Mouse (Mus musculus): ENCODE data around the gene Sept8.

Gene Sept8

DNA sequence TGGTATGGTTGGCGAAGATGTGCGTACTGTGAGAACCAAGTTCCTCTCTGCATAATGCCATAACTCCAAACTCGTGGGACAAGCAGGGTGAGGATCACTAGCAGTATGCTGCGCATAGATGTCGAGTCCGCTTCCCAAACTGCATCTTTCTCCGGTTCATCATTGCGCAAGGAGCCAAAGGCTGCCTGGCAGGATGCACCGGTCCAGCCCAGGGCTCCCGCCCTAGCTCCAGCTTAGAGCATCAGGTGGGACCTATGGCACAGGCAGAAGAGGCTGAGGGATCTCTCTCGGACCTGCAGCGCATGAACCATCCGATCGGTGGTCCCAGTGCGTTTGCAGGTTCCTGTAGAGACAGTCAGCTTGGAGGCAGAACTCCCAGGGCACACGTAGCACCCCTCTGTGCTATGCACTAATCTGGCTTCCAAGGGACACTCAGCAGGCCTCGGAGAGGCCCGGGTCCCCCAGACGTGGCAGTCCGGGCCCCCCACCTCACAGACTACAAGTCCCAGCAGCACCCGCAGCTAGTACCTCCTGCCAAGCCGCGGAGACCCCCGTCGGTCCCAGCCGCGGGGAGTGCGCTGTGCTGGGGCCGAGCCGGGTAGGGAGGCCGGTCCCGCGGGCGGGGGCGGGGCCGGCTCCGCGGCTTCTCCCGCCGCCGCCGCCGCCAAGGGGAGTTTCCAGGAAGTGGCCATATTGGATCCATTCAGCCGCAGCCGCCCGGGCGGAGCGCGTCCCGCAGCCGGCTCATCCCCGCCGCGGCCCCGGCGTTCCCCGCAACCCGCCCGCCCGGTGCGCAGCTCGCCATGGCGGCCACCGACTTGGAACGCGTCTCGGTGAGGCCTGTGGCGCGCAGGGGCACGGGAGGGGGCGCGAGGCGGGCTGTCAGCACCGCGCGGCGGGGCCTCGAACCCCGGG is at the start of gene Sept8:
Gene Sept8 (plus strand): TSS at position 51 of the 915 bp plus-strand sequence.
- peak; percentile 68 to 80 for DNase-seq

DNA sequence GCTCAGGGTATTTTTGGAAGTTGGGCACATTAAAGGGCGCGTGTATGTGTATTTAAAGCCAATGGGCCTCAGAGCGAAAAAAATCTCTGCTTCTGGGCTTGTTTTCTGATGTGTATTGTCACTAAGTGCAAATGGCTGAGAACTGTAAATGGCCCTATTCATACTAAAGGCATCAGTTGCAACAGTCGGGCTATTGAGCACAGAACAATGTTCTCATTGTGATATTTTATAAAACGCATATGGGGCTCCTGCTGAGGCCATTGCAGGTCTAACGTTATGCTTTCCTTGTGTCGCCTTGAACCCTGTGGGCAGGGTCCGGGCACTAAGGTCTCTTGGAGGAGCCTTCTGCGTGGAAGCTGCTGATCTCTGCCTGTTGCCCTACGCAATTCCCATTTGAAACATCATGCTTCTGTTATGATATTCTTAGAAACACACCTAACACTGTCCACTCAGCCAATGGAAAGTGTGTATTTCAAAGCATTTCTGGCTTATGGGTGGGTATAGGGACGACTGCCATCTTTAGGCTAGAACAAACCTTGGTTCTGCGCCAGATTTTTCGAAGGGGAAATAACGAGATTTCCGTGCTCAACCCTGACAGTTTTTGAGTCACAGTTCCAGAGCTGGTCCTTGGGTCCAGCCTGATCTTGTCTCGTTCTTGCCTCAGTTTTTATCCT is 49.6 kb upstream of the Sept8 start:
- DNase-seq: no peak

DNA sequence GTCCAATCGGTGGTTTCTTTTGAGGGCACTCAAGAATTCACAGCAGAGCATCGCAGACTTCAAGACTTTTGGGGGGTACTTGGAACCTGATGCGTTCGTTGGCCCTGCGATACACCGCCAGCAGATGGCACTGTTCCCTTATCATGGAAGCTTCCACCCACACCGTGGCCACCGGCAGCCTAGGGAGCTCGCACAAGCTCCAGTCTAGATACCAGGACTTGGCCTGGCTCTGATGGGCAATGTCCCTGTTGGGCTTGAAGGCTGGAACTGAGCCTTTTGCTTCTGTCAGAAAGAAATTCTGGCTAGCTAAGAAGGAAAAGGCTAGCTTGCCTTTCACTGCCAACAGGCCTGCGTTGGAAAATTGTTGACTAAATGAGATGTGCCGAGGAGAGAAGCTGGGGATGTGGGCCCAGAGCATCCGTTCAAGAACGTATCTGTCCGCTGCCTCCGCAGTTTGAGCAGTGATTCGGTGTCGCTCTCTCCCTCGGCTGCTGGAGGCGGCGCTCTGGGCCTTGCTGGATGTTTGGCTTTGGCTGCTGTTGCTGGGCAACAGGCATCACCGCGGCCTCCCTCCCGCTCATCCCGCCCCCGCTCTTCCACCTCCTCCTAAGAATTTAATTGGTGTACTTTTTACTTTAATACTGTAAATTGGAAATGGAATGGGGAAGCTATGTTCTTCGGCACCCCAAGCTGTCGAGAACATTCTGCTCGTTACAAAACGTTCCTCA is 48.9 kb upstream of the Sept8 start, which contains the start of gene Gm9837:
Gene Gm9837 (minus strand): TSS at position 512 of the 728 bp plus-strand sequence.
- DNase-seq: peak; percentile 95

DNA sequence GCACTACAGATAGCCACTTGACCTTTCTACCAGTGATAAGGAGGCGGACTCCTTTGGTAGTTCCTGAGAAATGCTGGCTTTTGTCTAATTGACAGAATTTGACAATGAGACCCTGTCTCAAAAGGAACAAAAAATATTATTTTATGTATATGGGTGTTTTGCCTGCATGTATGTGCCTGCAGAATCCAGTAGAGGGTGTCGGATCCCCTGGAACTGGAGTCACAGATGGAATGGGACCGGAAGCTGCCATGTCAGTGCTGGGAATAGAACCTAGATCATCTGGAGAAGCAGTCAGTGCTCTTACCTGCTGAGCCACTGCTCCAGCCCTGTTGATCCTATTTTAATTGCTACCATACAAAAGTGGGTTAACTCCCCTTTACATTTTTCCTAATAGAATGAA is 46.3 kb upstream of the Sept8 start:
- no peak for DNase-seq

DNA sequence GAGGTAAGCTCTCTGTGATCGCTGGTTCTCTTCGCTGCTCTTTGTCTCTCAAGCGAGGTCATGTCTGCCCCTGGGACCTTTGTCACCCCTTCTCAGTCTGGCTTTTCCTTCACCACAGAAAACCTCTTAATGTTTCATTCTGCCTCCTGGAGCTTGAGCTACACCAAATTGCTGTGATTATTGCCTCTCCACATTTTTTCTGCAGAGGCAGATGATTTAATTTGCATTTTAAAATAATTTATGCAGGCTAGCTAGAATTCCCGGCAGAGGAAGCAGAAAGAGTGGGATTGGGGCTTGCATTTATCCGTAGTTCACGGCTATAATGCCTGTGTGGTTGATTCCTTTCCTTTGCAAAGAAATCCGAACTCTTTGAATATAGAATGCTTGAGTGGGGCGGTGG is 43.4 kb upstream of the Sept8 start:
- DNase-seq: no peak

DNA sequence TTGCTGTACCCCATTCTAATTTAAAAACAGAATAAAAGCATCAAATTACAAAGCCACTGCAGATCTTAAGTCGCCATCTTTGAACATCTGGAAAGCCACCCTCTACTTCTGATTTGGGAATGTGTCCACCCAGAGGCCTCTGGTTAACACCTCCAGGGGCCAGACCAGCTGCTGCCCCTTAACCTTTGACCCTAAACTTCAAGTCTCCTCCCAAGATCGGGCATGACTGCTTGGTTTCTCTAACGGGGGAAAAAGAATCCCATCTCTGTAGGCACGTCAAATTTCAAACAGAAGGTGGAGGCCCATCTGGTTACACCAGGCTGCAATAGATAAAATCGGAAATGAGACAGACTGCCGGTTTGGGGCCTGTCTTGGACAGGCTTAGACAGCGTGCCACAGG is 41.2 kb upstream of the Sept8 start:
- no peak for DNase-seq

DNA sequence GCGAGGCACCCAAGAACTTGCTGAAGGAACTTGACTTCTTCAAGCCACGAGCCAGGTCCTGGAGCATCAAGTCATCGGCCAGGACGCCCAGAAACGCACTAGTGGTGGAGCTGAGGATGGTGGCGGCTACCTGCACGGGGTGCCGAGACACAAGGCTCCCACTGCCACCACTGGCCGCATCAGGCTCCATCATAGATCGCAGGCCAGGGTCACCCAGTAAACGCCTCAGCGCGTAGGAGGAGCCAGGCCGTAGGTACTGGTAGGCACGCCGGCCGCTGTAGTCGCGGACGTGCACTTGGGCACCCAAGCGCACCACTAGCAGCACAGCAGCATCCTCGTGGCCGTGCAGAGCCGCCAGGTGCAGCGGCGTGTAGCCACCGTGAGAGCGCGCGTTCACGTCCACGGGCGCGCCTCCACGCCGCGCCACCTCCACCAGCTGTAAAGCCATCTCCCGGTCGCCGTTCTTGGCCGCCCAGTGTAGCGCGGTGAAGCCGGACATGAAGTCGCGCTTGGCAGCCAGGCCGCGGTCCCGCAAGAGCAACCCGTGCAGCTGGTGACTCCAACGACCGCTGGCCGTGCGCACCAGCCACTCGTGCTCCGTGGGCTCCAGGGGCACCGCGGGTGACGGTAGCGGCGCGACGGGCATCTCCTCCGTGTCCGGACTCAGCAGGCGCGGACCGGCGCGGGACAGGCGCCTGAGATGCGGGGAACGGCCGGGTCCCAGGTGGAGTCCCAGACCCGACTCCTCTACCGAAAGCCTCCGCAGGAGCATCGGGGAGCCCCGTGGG is 40.5 kb upstream of the Sept8 start:
- DNase-seq: peak; percentile 33 to 54

DNA sequence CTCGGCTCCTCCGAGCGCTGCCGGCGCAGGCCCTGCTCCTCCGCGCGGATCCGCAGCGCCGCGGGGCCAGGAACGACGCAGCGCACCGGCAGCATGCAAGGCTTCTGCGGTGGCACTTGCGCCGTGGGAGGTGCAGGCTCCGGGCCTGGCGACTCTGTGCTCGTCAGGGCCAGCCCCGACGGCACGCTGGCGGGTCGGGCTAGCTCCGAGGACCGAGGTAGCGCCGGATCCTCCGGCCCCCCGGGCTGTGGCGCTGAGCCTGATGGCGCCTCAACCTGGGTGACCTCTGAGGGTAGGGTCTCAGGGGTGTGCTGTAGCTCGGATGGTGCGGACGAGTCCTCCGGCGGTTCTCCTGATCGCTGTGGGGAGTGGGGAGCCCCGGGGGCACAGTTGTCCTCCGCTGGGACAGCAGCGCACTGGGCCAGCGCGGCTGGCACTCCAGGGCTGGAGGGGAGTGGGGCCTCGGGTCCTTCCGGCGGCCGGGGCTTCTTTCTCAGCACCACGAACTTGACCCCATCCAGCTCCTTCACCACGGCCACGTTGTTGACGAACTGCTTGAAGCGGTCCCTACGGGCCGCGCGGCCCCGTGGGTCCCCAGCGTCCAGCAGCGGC is 39.8 kb upstream of the Sept8 start:
- DNase-seq: peak; percentile 20 to 44

DNA sequence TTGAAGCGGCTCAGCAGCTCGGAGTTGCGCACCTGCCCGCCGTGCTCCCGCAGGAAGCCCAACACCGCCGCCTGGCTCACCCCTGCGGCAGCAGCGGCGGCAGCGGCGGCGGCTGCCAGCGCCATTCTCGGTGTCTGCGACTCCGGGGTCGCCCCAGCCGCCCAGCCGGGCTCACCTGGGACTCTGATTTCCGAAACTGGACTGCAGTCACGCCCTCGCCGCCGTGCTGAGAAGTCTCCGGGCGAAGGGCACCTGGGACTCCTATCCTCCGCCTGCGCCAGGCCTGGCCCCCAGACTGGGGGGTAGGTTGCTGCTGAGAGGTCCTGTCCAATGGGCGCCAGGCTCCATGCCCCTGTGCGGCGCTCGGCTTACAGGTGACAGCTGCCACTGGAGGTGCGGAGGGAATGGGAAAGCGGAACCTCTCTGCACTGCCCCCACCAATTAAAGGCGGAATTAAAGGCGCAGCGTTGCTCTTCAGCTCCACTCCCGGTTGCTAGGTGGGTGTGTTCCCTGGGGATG is 39.2 kb upstream of the Sept8 start, which contains the start of the genes Gm9945 and Sowaha:
Gene Gm9945 (plus strand): TSS at position 384 of the 519 bp plus-strand sequence.
Gene Sowaha (minus strand): TSS at position 492 of the 519 bp plus-strand sequence.
- peak; percentile 47 to 68 for DNase-seq

DNA sequence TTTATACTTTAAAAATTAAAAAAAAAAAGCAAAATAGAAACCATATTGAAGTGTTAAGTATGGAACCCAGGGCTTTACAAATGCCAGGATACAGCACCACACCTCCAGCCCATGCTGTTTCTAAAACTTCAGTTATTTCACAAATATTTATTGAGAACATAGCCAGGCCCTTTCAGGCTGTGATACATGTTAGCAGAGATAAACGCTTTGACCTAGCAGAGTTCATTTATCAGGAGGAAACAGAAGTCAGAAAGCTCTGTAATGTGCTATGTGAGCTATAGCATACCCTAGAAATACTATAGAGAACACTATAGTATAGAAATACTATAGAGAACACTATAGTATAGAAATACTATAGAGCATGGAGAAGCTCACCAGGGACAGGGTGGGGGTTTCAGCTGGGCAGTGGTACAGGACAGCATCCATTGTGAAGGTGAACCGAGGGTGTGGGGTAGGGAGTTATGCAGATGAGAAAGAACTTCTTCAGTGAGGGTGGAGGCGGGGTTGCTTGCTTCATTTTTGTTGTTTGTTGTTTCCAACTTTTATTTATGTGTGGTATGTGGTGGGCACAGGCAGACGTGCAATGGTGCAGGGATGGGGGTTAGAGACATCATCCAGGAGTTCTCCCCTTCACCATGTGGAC is 37.8 kb upstream of the Sept8 start:
- no peak for DNase-seq

DNA sequence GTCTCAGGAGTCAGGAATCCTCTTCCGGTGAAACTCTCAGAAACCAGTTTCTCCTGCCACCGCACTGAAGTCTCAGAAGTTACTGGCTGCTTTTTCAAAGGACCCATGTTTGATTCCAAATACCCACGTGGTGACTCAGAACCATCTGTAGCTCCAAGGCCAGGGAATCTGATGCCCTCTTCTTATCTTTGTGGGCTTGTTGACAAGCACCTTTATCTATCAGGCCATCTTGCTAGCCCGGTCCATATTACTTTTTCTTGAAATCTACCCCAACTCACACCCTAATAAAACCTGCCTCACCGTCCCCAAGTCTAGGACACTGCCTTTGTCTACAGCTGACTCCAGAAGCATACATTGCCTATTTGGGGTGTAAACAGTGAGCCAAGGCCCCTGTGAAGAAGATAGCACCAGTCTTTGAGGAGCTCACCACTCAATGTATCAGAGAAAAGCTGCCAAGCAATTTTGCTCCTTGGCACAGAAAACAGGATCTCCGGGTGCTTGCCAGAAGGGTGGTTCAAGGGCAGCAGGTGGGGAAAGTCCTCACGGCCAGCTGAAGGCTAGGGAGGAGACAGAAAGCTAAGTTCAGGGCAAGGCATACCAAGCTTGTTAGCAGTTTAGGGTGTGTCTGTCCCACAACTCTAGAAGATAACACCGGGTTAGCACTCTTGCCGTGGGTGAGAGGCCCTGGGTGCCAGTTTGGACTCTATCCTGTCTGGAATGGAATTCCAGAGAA is 35.7 kb upstream of the Sept8 start:
- DNase-seq: no peak

DNA sequence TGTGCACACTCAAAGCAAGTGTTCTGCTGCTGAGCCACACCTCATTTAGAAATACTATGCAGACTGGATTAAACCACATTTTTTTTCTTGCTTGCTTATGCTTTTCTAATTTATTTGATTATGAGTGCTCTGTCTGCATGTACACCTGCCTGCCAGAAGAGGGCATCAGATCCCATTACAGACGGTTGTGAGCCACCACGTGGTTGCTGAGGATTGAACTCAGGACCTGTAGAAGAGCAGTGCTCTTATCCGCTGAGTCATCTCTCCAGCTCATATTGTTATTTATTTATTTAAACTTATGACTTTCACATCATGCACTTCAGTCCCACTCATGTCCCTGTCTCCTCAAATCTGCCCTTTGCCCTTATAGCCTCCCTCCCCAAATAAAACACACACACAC is 33.3 kb upstream of the Sept8 start:
- no peak for DNase-seq

DNA sequence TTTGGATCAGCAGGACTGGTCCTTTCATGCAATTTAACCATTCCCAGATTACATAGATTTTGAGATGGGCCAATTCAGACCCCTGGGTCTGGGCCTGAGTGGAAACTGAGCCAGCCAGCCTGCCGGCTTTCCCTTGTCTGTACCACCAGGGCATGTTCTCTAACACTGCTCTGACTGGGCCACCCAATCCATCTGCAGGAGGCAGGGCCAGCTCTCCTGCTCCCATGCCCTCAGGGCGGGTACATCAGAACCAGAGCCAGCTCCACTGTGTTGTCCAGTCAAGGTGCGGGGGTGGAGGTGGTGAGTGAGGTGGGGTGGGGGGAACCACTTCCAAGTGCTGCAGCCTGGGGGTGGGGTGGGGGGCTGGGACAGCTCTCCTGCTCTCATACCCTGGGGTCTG is 32.7 kb upstream of the Sept8 start:
- no peak for DNase-seq

DNA sequence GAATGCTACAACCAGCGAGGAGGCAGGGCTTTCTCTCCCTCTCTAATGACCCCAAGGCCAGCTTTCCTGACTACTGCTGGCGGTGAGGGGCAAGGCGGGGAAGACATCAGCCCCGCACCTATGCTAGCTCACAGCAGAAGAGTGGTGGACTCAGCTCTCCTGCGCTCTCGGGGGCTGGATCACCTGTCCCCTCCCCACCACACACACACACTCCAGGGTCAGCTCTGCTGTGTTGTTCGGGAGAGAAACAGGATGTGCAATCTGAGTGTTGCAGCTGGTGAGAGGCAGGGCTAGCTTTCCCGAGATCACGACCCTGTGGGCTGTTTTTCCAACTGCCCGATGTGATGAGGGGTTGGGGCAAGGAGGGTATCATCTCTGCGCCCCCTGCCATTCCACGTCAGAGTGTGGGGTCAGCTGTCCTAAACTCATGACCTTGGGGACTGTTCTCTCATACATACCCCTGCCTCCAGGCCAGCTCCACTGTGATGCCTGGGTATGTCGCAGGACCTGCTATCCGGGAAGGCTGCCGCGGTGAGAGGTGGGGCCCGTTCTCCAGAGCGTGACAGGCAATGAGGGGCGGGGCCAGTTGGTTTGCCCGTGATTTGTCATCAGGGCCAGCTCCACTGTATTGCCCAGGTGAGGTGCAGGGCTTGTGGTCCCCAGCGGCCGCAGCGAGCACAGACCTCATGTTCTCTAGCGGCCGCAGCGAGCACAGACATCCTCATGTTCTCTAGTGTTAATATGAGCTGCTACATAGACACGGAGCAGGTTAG is 32.0 kb upstream of the Sept8 start:
- peak; percentile 76 to 85 for DNase-seq

DNA sequence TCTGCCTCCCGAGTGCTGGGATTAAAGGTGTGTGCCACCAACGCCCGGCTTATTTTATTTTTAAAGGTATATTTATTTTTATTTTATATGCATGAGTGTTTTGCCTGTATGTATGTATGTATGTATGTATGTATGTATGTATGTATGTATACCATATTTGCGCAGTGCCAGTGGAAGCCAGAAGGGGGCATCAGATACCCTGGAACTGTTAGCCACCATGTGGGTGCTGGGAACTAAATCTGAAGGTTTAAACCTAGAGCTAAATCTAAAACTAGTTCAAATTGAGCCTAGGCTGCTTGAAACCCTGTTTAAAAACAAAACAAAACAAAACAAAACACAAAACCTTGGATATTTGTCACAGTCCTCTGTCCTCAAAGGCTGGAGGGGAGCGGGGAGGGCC is 30.1 kb upstream of the Sept8 start:
- DNase-seq: no peak

DNA sequence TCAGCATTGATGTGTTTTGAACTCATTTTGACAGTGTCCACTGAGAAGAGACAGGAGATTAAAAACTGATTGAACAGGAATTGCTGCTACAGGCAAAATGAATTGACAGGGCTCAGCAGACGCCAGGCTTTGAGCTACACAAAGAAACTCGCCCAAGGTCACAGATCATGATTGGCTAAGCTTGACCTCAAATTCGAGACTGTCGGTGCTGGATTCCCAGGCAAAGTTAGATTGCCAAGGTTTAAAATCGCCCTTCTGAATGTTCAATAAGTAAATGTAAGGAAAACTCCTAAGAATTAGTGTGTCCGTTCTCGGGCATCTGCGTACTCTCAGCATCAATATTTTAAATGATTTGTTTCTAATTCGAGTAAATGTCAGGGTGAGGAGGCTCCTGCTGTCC is 29.6 kb upstream of the Sept8 start:
- DNase-seq: no peak

DNA sequence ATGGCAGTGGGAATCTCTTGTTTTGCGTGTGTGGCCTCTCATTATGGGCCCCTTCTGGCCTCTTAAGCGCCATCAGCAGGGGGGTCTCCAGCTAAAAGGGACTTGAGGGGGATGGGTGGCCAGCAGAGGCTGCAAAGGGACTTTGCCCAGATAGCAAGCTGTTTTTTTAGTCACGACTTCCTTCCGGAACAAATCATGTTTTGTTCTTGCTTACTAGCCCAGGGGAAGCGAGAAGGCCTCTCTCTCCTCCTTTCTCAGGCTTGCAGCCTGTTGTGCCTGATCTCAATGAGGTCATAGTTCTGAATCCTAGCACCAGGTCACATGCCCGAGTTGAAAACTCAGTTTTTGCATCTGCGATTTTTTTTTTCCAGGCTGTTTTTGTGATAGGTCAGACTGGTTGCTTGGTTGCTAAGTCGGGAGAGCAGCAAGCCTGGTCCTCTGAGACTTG is 27.1 kb upstream of the Sept8 start:
- no peak for DNase-seq

DNA sequence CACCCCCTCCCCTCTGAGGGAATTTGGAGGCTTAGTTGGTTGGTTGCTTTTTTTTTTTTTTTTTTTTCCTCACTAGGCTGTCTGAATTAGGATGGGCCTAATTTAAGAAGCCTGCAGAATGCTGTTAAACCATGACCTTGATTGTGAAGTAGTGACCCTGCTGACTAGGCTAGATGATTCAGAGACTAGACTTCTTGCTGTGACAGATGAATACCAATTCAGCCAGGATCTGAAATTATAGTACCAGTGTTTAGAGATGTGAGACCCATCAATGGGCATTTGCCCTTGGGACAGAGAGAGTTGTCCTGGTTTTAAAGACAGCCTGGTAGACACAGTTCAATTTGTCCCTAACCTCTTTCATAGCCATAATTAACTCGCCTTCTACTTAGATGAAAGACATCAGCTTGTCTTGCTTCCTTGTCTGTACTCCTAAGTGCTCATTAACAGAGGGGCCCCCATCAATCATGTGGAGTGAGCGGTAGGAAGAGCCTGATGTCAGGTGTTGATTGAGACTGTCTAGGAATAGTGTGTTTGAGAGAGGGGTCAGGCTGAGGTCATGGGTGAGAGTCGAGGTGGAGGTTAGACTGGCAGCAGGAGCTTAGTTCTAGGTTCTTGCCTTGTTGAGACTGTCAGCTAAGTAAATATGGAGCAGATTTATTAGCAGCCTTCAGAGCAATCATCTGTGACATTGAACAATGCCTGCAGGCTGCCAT is 25.7 kb upstream of the Sept8 start:
- DNase-seq: no peak

DNA sequence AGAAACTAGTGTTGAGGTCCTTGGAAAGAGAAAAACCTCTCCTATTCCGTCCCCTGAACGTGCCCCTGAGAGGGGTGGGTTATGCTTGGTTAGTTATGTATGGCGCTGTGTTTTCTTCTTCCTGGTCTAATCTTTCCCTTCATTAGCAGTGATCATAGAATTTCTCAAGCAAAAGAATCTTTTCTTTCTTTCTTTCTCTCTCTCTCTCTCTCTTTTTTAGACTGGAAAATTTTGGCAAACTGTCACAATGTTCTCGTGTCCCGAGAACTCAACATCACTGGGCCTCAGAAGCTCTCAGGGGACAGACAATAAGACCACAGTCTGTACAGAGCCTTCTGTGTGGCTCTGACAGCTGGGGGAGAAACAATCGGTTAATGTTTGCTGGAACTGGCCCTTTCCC is 23.6 kb upstream of the Sept8 start:
- no peak for DNase-seq

Data from kidney, postnatal 4 days (tissue).